Mouse (Mus musculus) cerebellum, adult 11 months (tissue): ENCODE data around the gene Gsk3b.

ENCODE experiments used
- DNase-seq: peaks from one replicate; pipeline ENCODE4 v3.0.0; 2022

The Gsk3b gene

DNA sequence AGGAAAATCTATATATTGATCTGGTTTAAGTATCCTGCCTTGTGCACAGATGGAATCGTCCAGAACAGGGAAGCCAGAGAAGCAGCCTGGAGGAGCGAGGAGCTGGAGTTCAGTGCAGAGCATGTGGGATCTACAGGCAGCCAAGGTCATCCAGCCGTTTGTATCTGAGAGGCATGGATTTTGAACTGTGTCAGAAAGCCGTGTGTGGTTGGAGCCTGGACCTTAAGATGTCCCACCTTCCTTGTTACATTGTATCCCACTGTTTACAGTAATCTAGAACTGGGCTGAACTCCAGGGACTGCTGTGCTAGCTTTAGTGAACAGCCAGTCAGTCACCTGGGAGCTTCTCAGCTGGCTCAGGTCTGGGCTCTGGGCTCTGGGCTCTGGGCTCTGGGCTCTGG lies 197.7 kb downstream of the Gsk3b start:
- DNase-seq, result no peak

DNA sequence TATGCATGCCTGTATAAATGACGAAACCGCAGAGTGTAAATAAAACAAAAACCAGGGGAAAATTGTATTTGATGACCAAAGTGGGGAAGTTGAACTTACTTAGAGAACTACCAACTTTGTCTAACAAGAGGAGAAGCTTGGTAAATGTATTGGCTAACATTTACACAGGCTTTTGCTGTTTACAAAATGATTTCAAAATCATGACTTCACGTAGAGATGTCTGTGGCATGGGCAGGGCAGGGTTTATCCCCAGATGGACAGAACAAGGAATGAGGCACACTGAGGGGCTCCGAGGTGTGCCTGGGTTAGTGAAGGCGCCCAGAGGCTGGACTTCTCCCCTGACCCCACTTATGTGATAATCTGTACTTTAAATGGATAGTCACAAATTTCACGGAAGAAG lies 198.6 kb downstream of the Gsk3b start:
- DNase-seq, result no peak

DNA sequence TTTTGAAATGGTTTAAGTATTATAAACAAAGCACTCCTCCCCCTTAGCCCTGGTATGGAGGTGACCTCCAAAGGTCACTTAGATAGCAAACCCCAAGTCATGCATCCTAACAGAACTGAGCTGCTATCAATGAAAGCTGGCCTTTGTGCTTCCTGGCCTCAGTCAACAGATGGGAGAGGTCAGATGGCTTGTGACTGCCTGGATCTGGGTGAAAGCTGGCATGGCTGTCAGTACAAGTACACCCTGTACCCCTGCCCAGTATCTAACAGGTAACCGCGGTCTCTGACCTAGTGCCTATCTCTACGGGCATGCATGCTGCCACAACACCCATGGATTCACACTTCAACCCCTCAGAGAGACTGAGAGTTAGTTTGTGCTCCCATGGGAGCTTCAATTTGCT lies 199.0 kb downstream of the Gsk3b start:
- DNase-seq, result no peak

DNA sequence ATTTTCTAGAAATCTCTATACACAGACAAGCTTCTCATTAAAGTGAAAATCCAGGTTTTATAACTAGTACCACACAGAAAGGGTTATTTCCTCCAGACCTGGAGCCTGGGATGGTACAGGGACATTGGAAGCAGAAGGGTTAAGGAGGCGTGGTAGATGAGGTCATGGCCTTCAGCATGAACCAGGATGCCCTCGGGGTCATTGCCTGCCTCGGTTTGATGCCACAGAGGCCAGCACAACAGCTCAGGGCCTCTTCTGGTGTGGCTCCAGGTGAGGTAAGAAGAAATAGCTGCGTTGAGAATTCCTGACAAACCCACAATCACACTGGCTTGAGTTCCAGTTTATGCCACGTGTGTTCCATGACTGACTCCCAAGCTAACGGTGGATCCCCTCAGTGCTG lies 200.1 kb downstream of the Gsk3b start:
- DNase-seq, result no peak

DNA sequence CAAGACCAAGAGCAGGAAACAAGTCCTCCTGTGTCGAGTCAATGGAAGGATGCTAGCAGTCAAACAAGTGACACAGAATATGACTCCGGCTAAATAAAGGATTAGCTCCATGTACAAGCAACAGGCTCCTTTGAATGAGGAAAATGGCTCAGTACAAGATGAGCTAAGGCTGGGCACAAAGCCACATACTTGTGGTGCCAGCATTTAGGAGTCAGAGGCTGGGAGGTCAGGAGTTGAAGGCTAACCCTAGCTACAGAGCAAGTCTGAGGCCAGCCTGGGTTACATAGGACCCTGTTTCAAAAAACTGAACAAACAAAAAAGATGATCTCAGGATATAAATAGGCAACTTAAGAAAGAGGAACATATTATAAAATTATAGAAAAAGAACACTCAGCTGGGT lies 201.3 kb downstream of the Gsk3b start:
- no peak for DNase-seq

DNA sequence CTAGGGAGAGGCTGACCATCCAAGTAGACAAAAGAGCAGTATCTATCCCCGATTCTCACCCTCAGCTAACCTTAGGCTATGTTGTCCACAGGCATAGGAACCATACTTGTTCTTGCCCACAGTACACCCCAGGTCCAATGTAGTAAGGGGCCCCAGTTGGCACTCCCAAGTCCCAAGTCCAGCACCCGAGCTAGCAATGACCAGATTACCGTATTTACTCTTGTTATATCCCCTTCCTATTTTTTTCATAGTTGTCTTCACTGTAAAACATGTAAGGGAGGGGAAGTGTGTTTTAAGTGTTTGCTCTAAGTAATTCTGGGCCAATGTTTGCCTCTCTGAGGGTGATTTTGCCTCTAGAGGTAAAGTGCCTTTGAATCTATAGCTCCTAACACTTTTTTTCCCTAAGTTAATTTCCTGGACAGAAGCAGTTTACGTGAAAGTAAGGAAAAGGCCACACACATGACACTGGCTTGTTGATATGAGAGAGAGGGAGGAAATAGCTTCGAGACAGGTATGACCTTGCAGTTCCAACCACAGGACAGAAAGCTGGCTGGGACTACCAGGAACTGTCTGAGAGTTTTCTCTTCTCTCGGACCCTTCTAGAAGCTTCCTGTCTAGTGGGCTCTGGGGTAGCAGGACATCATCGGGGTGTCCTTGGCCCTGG lies 206.0 kb downstream of the Gsk3b start, which contains the start of gene Nr1i2:
Gene Nr1i2 (minus strand): TSS at position 140 of the 664 bp plus-strand sequence.
- no peak for DNase-seq

DNA sequence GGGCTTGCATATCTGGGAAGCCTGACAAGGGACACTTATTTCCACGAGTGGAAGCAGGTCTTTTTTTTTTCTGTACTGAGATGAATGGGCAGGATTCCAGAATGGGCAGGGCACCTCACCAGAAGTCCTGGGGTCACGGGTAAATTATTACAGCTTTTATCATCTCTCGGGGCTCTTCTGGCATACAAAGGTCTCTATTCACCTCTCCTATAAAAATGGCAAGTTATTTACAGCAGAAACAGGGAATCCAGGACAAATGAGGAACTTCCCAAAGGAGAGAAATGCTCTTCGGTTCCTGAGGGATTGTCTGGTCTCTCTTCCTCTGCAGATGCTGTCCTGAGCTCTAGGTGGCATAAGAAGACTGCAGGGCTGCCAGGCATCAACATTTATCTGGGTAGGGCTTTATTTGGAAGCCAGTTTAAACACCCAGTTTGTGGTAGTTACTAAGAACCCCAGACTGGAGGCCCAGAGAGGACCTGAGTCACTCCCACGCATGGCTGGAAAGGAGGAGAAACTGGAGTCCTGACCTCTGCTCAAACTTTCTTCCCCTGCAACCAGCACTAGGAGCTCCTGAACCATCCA lies 206.6 kb downstream of the Gsk3b start:
- DNase-seq, result no peak
